22 mouse cellular contexts compared by ENCODE assay signal in the genomic region with DNA sequence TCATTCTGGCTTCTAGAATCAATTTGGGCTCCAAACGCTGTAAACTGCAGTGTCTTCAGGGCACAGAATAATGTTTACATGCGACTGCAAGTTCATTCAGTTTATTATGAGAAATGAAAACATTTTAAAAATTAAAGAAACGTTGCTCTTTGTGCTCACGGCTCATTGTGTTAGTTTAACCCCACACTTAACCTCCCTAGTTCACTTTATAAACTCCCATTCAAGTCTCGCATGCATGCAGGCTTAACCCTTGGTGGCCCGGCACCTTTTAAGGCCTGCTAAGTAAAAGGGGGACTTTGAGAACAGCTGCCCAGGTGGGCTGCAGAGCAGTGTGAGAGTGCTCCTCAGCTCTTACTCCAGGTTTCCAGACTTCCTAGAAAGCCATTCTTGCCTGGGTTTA.
DNase-seq lines count a peak whose midpoint lies in the region; ATAC-seq and TF ChIP-seq lines count a peak whose summit lies in the region.
"Had no signal": no experiment of that assay in that cellular context is flagged by ENCODE, and none has a peak within 500 bp of the region (broad histone marks: within the 10 kb centered on the region; RNA-seq: fewer than 3 reads in every experiment).

No protein-coding gene starts in this region.

- ATAC-seq in hindbrain, postnatal 0 days: no peak
- no peak for ATAC-seq in kidney, postnatal 0 days (replicated peaks; ENCODE audit: low FRiP score, low read depth)
- ATAC-seq in embryonic facial prominence, embryonic 11.5 days (replicated peaks; ENCODE audit: insufficient number of reproducible peaks, low FRiP score, low TSS enrichment, low read depth): no peak
- ATAC-seq: forebrain, embryonic 14.5 days; inflammation-experienced regulatory T-cells, adult 6 months had no signal

- H3K4me3 ChIP-seq in hindbrain, embryonic 10.5 days: no peak overlapping the region
- H3K4me3 ChIP-seq in hindbrain, postnatal 0 days (ENCODE audit: low read length): no peak overlapping the region
- no peak overlapping the region for H3K4me3 ChIP-seq in kidney, postnatal 0 days (replicated peaks; ENCODE audit: low read depth, low read length)
- H3K4me3 ChIP-seq in embryonic facial prominence, embryonic 10.5 days: 0 out of 2 replicates have a peak overlapping the region, but pooled peaks have one; percentile 8
- H3K4me3 ChIP-seq in embryonic facial prominence, embryonic 11.5 days (ENCODE audit: low read depth, low read length): no peak overlapping the region
- H3K4me3 ChIP-seq: embryonic facial prominence, embryonic 15.5 days; erythroblast, embryonic 14.5 days; forebrain, embryonic 10.5 days; gastrocnemius, adult 2 months; heart, embryonic 10.5 days; hindbrain, embryonic 15.5 days had no signal

- H3K36me3 ChIP-seq in hindbrain, embryonic 10.5 days: no peaks in the 10 kb centered on the region
- H3K36me3 ChIP-seq in hindbrain, postnatal 0 days (ENCODE audit: insufficient read depth, low read length): no peaks in the 10 kb centered on the region
- H3K36me3 ChIP-seq in kidney, postnatal 0 days (ENCODE audit: insufficient read depth, low read length): no peaks in the 10 kb centered on the region
- no peaks in the 10 kb centered on the region for H3K36me3 ChIP-seq in embryonic facial prominence, embryonic 10.5 days (replicated peaks)
- no peaks in the 10 kb centered on the region for H3K36me3 ChIP-seq in embryonic facial prominence, embryonic 11.5 days (replicated peaks; ENCODE audit: control insufficient read depth, insufficient read depth, low read depth, low read length)
- H3K36me3 ChIP-seq: embryonic facial prominence, embryonic 15.5 days; forebrain, embryonic 10.5 days; heart, embryonic 10.5 days; hindbrain, embryonic 15.5 days had no signal

- 25% methylated on average over 6 of the region's 6 CpGs for WGBS in hindbrain, embryonic 10.5 days
- 30% methylated on average over 6 of the region's 6 CpGs for WGBS in hindbrain, postnatal 0 days
- 23% methylated on average over 6 of the region's 6 CpGs for WGBS in kidney, postnatal 0 days
- 19% methylated on average over 6 of the region's 6 CpGs for WGBS in embryonic facial prominence, embryonic 10.5 days
- WGBS in embryonic facial prominence, embryonic 11.5 days: 15% methylated on average over 6 of the region's 6 CpGs

- no peaks in the 10 kb centered on the region for H3K9me3 ChIP-seq in hindbrain, embryonic 10.5 days
- H3K9me3 ChIP-seq in hindbrain, postnatal 0 days (ENCODE audit: low read length): no peaks in the 10 kb centered on the region
- H3K9me3 ChIP-seq in kidney, postnatal 0 days (replicated peaks; ENCODE audit: low read length): no peaks in the 10 kb centered on the region
- no peaks in the 10 kb centered on the region for H3K9me3 ChIP-seq in embryonic facial prominence, embryonic 10.5 days
- H3K9me3 ChIP-seq in embryonic facial prominence, embryonic 11.5 days (replicated peaks; ENCODE audit: control insufficient read depth, low read length): no peaks in the 10 kb centered on the region
- H3K9me3 ChIP-seq: embryonic facial prominence, embryonic 15.5 days; forebrain, embryonic 10.5 days; heart, embryonic 10.5 days; hindbrain, embryonic 15.5 days had no signal

- peak; percentile 22 for DNase-seq in hindbrain, embryonic 10.5 days (ENCODE audit: low spot score)
- DNase-seq in hindbrain, postnatal 0 days (ENCODE audit: low spot score): no peak
- DNase-seq in kidney, postnatal 0 days (ENCODE audit: low spot score): peak; percentile 51
- no peak for DNase-seq in kidney, adult 11 months
- DNase-seq in embryonic facial prominence, embryonic 10.5 days (ENCODE audit: low spot score): peak; percentile 49
- DNase-seq in embryonic facial prominence, embryonic 11.5 days (ENCODE audit: low spot score): peak; percentile 52
- DNase-seq: adrenal gland, adult 2 months; adrenal gland, postnatal 25 days; cerebellum, adult 18-20 months; cerebellum, adult 9-11 months; cerebellum, postnatal 36 days; gastrocnemius, adult 2 months; gastrocnemius, postnatal 25 days; heart, postnatal 10 days; heart, postnatal 4 days had no signal

- H3K9ac ChIP-seq in hindbrain, postnatal 0 days (replicated peaks; ENCODE audit: low read length): no peak overlapping the region
- H3K9ac ChIP-seq in kidney, postnatal 0 days (ENCODE audit: low read depth, low read length): no peak overlapping the region
- no peak overlapping the region for H3K9ac ChIP-seq in embryonic facial prominence, embryonic 11.5 days (replicated peaks; ENCODE audit: low read length)
- H3K9ac ChIP-seq: embryonic facial prominence, embryonic 15.5 days; hindbrain, embryonic 15.5 days had no signal

- H3K27ac ChIP-seq in hindbrain, embryonic 10.5 days: no peak overlapping the region
- no peak overlapping the region for H3K27ac ChIP-seq in hindbrain, postnatal 0 days
- no peak overlapping the region for H3K27ac ChIP-seq in kidney, postnatal 0 days
- H3K27ac ChIP-seq in embryonic facial prominence, embryonic 10.5 days (replicated peaks): no peak overlapping the region
- H3K27ac ChIP-seq in embryonic facial prominence, embryonic 11.5 days (replicated peaks; ENCODE audit: low read depth, low read length): no peak overlapping the region
- H3K27ac ChIP-seq: embryonic facial prominence, embryonic 15.5 days; forebrain, embryonic 10.5 days; heart, embryonic 10.5 days; hindbrain, embryonic 15.5 days had no signal

- H3K27me3 ChIP-seq in hindbrain, embryonic 10.5 days (ENCODE audit: insufficient read depth, poor library complexity, severe bottlenecking): peaks cover 62% of the 10 kb centered on the region
- no peaks in the 10 kb centered on the region for H3K27me3 ChIP-seq in hindbrain, postnatal 0 days (ENCODE audit: insufficient read depth, low read length)
- peaks cover 4% of the 10 kb centered on the region; the same call in 1 of the 2 replicates for H3K27me3 ChIP-seq in kidney, postnatal 0 days (ENCODE audit: insufficient read depth, low read length)
- H3K27me3 ChIP-seq in embryonic facial prominence, embryonic 10.5 days (replicated peaks; ENCODE audit: low read depth, poor library complexity, severe bottlenecking): peaks cover 75% of the 10 kb centered on the region
- H3K27me3 ChIP-seq in embryonic facial prominence, embryonic 11.5 days (ENCODE audit: control insufficient read depth, insufficient read depth, low read length): no peaks in the 10 kb centered on the region
- H3K27me3 ChIP-seq: hindbrain, embryonic 15.5 days had no signal

- TF ChIP-seq CTCF in hindbrain, postnatal 0 days (IDR thresholded peaks at IDR 0.05; ENCODE audit: low read depth): no peak
- TF ChIP-seq CTCF in kidney, postnatal 0 days (IDR thresholded peaks at IDR 0.05; ENCODE audit: low read depth): no peak

- H3K4me1 ChIP-seq in hindbrain, embryonic 10.5 days (replicated peaks): peaks cover 28% of the 10 kb centered on the region
- no peaks in the 10 kb centered on the region for H3K4me1 ChIP-seq in hindbrain, postnatal 0 days (ENCODE audit: insufficient read depth, low read length)
- no peaks in the 10 kb centered on the region for H3K4me1 ChIP-seq in kidney, postnatal 0 days (replicated peaks; ENCODE audit: insufficient read depth, low read length)
- peaks cover 29% of the 10 kb centered on the region for H3K4me1 ChIP-seq in embryonic facial prominence, embryonic 10.5 days
- H3K4me1 ChIP-seq in embryonic facial prominence, embryonic 11.5 days (ENCODE audit: control insufficient read depth, insufficient read depth, low read length): no peaks in the 10 kb centered on the region
- H3K4me1 ChIP-seq: embryonic facial prominence, embryonic 15.5 days had no signal

- no peak overlapping the region for H3K4me2 ChIP-seq in hindbrain, postnatal 0 days (ENCODE audit: low read depth, low read length)
- H3K4me2 ChIP-seq in kidney, postnatal 0 days (ENCODE audit: low read length): no peak overlapping the region
- H3K4me2 ChIP-seq in embryonic facial prominence, embryonic 11.5 days (ENCODE audit: low read depth, low read length): no peak overlapping the region
- H3K4me2 ChIP-seq: embryonic facial prominence, embryonic 15.5 days; hindbrain, embryonic 15.5 days had no signal

Comparison
In these comparisons a context has a peak if more than half of its experiments do, and no peak if none do; other contexts are left out.
1. DNase-seq: peak in hindbrain, embryonic 10.5 days (single experiment), kidney, postnatal 0 days (single experiment), embryonic facial prominence, embryonic 10.5 days (single experiment) and embryonic facial prominence, embryonic 11.5 days (single experiment); none in hindbrain, postnatal 0 days (single experiment) and kidney, adult 11 months (single experiment).